Mouse (Mus musculus): Measurements from ENCODE around the gene Cnnm4. TPM values are rescaled to one million over a fixed set of nuclear protein-coding genes. Genes with fewer than 3 reads are reported as not detected.

The Cnnm4 gene
- polyA plus RNA-seq, 1 experiment, result 6.5 TPM

DNA sequence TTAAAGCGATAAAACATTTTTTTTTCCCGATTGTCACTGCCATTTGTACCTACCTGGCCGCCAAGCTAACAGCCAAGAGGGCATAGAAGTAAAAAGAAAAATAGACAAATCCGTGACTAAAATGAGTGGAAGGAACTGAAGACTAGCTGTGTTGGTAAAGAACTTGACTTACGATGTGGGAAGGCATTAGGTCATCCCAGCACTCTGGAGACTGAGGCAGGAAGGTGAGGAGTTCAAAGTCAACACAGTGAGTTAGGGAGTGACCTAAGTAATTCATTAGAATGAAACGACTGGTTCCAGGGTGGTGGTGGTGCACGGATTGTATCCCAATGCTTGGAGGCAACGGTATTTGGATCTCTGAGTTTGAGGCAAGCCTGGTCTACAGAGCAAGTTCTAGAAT, 25.9 kb upstream of the Cnnm4 start:
- TF ChIP-seq POLR2A (IDR thresholded peaks at IDR 0.05; ENCODE audit: extremely low read depth, insufficient read depth, low read length), result no peak
- TF ChIP-seq CTCF (IDR thresholded peaks at IDR 0.05; ENCODE audit: extremely low read depth, insufficient read depth, low read length), result no peak

DNA sequence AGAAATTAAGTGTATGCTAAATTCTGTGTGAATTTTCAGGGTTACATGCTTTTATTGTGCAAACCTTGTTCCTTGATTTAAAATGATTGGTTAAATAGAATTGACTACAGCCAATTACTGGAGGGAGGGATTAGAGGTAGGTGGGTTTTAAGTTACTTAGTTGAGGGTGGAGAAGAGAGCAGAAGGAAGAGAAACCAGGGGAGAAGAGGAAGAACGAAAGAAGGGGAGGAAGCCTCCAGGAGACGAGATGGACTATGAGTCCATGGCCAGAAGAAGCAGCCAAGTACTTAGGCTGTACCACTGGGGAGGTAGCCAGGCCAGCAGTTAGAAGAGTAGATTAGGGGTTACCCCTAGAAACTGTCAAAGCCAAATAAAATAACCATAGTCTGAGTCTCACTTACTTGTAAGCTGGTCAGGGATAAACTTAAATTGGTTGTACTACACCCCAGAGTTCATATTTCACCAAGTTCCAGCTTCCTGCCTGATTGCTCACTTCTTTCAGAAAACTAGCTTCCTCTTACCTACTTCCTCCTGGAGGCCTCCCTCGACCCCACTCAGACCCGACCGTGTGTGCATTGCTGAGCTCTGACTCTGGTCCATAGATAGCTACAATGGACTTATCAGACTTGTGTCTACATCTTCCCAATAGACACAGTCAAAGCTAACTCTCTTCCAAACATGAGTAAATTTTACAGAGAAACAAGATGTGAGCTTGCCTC, 25.2 kb upstream of the Cnnm4 start:
- Histone ChIP-seq H3K4me3 (ENCODE audit: insufficient read depth, low read length) (no peak overlapping the region), H3K4me1 (ENCODE audit: control insufficient read depth, insufficient read depth, low read length) (peaks cover 6% of the 10 kb centered on the region)
- TF ChIP-seq CTCF (IDR thresholded peaks at IDR 0.05; ENCODE audit: extremely low read depth, insufficient read depth, low read length), result no peak
- TF ChIP-seq POLR2A (IDR thresholded peaks at IDR 0.05; ENCODE audit: extremely low read depth, insufficient read depth, low read length), result no peak

More for the DNA sequence above, 25.9 kb upstream of the Cnnm4 start:
- H3K4me3 ChIP-seq (ENCODE audit: insufficient read depth, low read length), result peak overlapping the region; percentile 56; the same call in 1 of the 2 replicates
- H3K27ac ChIP-seq (ENCODE audit: insufficient read depth, low read length), result no peak overlapping the region
- H3K4me1 ChIP-seq (ENCODE audit: control insufficient read depth, insufficient read depth, low read length), result peaks cover 6% of the 10 kb centered on the region

DNA sequence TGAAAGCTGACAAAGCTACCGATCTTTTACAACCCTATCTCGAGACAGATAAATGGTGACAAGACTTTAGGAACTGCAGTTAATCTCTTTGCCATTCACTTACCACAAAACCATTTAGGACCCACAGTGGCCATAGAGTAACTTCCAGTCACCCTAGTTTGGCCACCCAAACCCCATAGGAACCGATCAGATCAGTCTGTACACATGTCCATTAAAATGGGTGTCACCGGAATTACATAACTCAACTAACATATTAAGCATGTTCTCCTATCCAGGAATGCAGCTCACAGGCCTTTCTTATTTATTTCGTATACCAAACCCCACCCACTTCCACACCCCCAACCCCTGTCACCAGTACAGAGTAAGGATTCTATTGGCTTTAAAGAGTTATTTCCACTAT, 24.6 kb upstream of the Cnnm4 start:
- Histone ChIP-seq H3K27ac (ENCODE audit: insufficient read depth, low read length) (no peak overlapping the region), H3K4me1 (ENCODE audit: control insufficient read depth, insufficient read depth, low read length) (peaks cover 3% of the 10 kb centered on the region), H3K4me3 (ENCODE audit: insufficient read depth, low read length) (no peak overlapping the region)
- TF ChIP-seq CTCF (IDR thresholded peaks at IDR 0.05; ENCODE audit: extremely low read depth, insufficient read depth, low read length), result no peak
- no peak for TF ChIP-seq POLR2A (IDR thresholded peaks at IDR 0.05; ENCODE audit: extremely low read depth, insufficient read depth, low read length)

More for the DNA sequence above, 25.2 kb upstream of the Cnnm4 start:
- no peak overlapping the region for H3K27ac ChIP-seq (ENCODE audit: insufficient read depth, low read length)

GRCm38 (mm10) chr1:36454055-36454815, 17.2 kb upstream of the Cnnm4 start:
- TF ChIP-seq POLR2A (IDR thresholded peaks at IDR 0.05; ENCODE audit: extremely low read depth, insufficient read depth, low read length) (no peak), CTCF (IDR thresholded peaks at IDR 0.05; ENCODE audit: extremely low read depth, insufficient read depth, low read length) (no peak)
- no peak overlapping the region for H3K27ac ChIP-seq (ENCODE audit: insufficient read depth, low read length)
- no peaks in the 10 kb centered on the region for H3K4me1 ChIP-seq (ENCODE audit: control insufficient read depth, insufficient read depth, low read length)

GRCm38 (mm10) chr1:36457388-36458014, 13.9 kb upstream of the Cnnm4 start:
- H3K4me1 ChIP-seq (ENCODE audit: control insufficient read depth, insufficient read depth, low read length), result no peaks in the 10 kb centered on the region
- no peak overlapping the region for H3K27ac ChIP-seq (ENCODE audit: insufficient read depth, low read length)
- no peak for TF ChIP-seq POLR2A (IDR thresholded peaks at IDR 0.05; ENCODE audit: extremely low read depth, insufficient read depth, low read length)
- TF ChIP-seq CTCF (IDR thresholded peaks at IDR 0.05; ENCODE audit: extremely low read depth, insufficient read depth, low read length), result no peak
- H3K4me3 ChIP-seq (ENCODE audit: insufficient read depth, low read length), result no peak overlapping the region

More at GRCm38 (mm10) chr1:36454055-36454815, 17.2 kb upstream of the Cnnm4 start:
- H3K4me3 ChIP-seq (ENCODE audit: insufficient read depth, low read length), result no peak overlapping the region

- TF ChIP-seq POLR2A (IDR thresholded peaks at IDR 0.05; ENCODE audit: extremely low read depth, insufficient read depth, low read length), result no peak
- TF ChIP-seq CTCF (IDR thresholded peaks at IDR 0.05; ENCODE audit: extremely low read depth, insufficient read depth, low read length), result no peak
- Histone ChIP-seq H3K27ac (ENCODE audit: insufficient read depth, low read length) (no peak overlapping the region), H3K4me3 (ENCODE audit: insufficient read depth, low read length) (no peak overlapping the region), H3K4me1 (ENCODE audit: control insufficient read depth, insufficient read depth, low read length) (no peaks in the 10 kb centered on the region)
Observed at GRCm38 (mm10) chr1:36458169-36458568, 13.3 kb upstream of the Cnnm4 start.

GRCm38 (mm10) chr1:36461829-36462228, 9.6 kb upstream of the Cnnm4 start:
- no peaks in the 10 kb centered on the region for H3K4me1 ChIP-seq (ENCODE audit: control insufficient read depth, insufficient read depth, low read length)
- no peak overlapping the region for H3K4me3 ChIP-seq (ENCODE audit: insufficient read depth, low read length)
- TF ChIP-seq POLR2A (IDR thresholded peaks at IDR 0.05; ENCODE audit: extremely low read depth, insufficient read depth, low read length) (no peak), CTCF (IDR thresholded peaks at IDR 0.05; ENCODE audit: extremely low read depth, insufficient read depth, low read length) (no peak)
- no peak overlapping the region for H3K27ac ChIP-seq (ENCODE audit: insufficient read depth, low read length)

- no peak overlapping the region for H3K4me3 ChIP-seq (ENCODE audit: insufficient read depth, low read length)
- H3K27ac ChIP-seq (ENCODE audit: insufficient read depth, low read length), result no peak overlapping the region
- H3K4me1 ChIP-seq (ENCODE audit: control insufficient read depth, insufficient read depth, low read length), result no peaks in the 10 kb centered on the region
- no peak for TF ChIP-seq CTCF (IDR thresholded peaks at IDR 0.05; ENCODE audit: extremely low read depth, insufficient read depth, low read length)
- no peak for TF ChIP-seq POLR2A (IDR thresholded peaks at IDR 0.05; ENCODE audit: extremely low read depth, insufficient read depth, low read length)
Observed at GRCm38 (mm10) chr1:36465641-36466160, 5.7 kb upstream of the Cnnm4 start.

GRCm38 (mm10) chr1:36467446-36467845, 4.0 kb upstream of the Cnnm4 start:
- Histone ChIP-seq H3K4me1 (ENCODE audit: control insufficient read depth, insufficient read depth, low read length) (no peaks in the 10 kb centered on the region), H3K27ac (ENCODE audit: insufficient read depth, low read length) (no peak overlapping the region), H3K4me3 (ENCODE audit: insufficient read depth, low read length) (no peak overlapping the region)
- TF ChIP-seq CTCF (IDR thresholded peaks at IDR 0.05; ENCODE audit: extremely low read depth, insufficient read depth, low read length) (no peak), POLR2A (IDR thresholded peaks at IDR 0.05; ENCODE audit: extremely low read depth, insufficient read depth, low read length) (no peak)
